Mouse (Mus musculus): ENCODE data around the gene Klk1b9. TPM values are rescaled to one million over a fixed set of nuclear protein-coding genes. Genes with fewer than 3 reads are reported as not detected.

Gene Klk1b9
- polyA plus RNA-seq (2017; shearing (Covaris generic)): 1 to 10 TPM in 1 of 2 experiments, under 1 TPM in 1; 0.31 to 2.0 TPM

GRCm38 (mm10) chr7:43975761-43976160 is at the start of gene Klk1b9:
TSS of gene Klk1b9 (plus strand) at chr7:43976061.

GRCm38 (mm10) chr7:43933440-43933839 is 42.4 kb upstream of the Klk1b9 start, which contains the start of gene Klk15:
TSS of gene Klk15 (plus strand) at chr7:43933740.

DNA sequence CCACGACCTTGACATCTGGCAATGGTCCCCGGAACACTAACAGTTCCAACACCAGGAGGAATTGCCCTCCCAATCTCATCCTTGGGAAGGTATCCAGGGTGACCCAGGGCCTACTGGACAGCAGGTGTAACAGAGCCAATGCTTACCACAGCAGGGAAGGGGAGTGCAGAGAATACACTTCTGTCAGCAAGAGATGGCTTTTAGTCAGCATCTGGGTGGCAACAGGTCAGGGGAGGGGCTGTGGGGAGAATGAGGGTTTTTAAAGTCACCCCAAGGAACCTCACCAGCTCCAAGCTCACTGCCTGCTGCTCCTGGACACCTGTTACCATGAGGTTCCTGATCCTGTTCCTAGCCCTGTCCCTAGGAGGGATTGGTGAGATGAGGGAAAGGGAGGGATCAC is 25.5 kb upstream of the Klk1b9 start, which contains the start of gene Klk1b8:
Gene Klk1b8 (plus strand): TSS at position 301 of the 400 bp plus-strand sequence.

DNA sequence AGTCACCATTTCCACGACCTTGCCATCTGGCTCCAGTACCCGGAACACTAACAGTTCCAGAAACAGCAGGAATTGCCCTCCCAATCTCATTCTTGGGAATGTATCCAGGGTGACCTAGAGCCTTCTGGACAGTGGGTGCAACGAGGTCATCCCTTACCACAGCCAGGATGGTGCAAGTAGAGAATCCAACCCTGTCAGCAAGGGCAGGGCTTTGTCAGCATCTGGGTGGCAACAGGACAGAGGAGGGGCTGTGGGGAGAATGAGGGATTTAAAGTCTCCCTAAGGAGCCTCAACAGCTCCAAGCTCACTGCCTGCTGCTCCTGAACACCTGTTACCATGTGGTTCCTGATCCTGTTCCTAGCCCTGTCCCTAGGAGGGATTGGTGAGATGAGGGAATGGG is 9.4 kb upstream of the Klk1b9 start, which contains the start of gene Klk1b1:
Gene Klk1b1 (plus strand): TSS at position 301 of the 400 bp plus-strand sequence.

DNA sequence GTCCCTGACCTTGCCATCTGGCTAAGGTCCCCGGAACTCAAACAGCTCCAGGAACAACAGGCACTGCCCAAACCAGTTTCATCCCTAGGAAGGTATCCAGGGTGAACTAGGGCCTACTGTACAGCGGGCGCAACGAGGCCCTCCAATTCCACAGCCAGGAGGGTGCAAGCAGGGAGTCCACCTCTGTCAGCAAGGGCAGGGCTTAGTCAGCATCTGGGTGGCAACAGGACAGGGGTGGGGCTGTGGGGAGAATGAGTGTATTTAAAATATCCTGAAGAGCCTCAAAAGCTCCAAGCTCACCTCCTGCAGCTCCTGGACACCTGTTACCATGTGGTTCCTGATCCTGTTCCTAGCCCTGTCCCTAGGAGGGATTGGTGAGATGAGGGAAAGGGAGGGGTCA is 19.7 kb downstream of the Klk1b9 start, which contains the start of gene Klk1b11:
Gene Klk1b11 (plus strand): TSS at position 301 of the 400 bp plus-strand sequence.

DNA sequence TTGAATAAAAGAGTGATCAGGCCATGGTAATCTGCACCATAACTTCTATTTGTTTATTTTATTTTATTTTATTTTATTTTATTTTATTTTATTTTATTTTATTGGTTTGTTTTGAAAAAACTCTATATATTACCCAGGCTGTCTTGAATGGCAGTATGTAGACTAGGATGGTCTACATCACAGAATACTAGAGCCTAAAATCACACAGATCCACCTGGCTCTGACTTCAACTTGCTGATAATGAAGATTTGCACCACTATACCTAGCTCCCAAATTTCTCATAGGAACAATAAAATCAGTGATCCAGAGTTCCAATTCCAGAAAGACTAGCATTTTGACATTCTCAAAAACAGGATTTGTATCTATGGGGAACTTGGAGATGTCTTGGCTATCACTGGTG is 36.0 kb downstream of the Klk1b9 start, which contains the start of gene Klk1b26:
Gene Klk1b26 (plus strand): TSS at position 301 of the 400 bp plus-strand sequence.

Other genes starting within 250 kb of the Klk1b9 start
- gene Klk12, start 207.2 kb upstream of the Klk1b9 start, polyA plus RNA-seq (2017; shearing (Covaris generic)): under 1 TPM in 1 of 2 experiments, not detected in 1; 0.18 TPM
- gene Klk11, start 201.5 kb upstream of the Klk1b9 start, polyA plus RNA-seq (2017; shearing (Covaris generic)): under 1 TPM in 1 of 2 experiments, not detected in 1; 0.29 TPM
- gene Klk10, start 195.0 kb upstream of the Klk1b9 start, polyA plus RNA-seq (2017; shearing (Covaris generic)): under 1 TPM in 1 of 2 experiments, not detected in 1; 0.25 TPM
- gene Klk9, start 184.2 kb upstream of the Klk1b9 start, polyA plus RNA-seq (2017; shearing (Covaris generic)): 1 to 10 TPM in 1 of 2 experiments, under 1 TPM in 1; 0.61 to 1.0 TPM
- 100 to 1,000 TPM; 133 to 264 TPM for gene Klk8, start 178.5 kb upstream of the Klk1b9 start, polyA plus RNA-seq (2017; shearing (Covaris generic))
- under 1 TPM; 0.29 to 0.38 TPM for gene Klk7, start 164.8 kb upstream of the Klk1b9 start, polyA plus RNA-seq (2017; shearing (Covaris generic))
- gene Klk6, start 151.6 kb upstream of the Klk1b9 start, polyA plus RNA-seq (2017; shearing (Covaris generic)): under 1 TPM in 1 of 2 experiments, not detected in 1; 0.37 TPM
- not detected for gene Klk5, start 134.1 kb upstream of the Klk1b9 start, polyA plus RNA-seq (2017; shearing (Covaris generic))
- not detected for gene Klk4, start 94.9 kb upstream of the Klk1b9 start, polyA plus RNA-seq (2017; shearing (Covaris generic))
- gene Klk15, start 42.3 kb upstream of the Klk1b9 start, polyA plus RNA-seq (2017; shearing (Covaris generic)): 1 to 10 TPM in 1 of 2 experiments, not detected in 1; 1.6 TPM
- not detected for gene Klk1b8, start 25.4 kb upstream of the Klk1b9 start, polyA plus RNA-seq (2017; shearing (Covaris generic))
- not detected for gene Klk1b1, start 9.3 kb upstream of the Klk1b9 start, polyA plus RNA-seq (2017; shearing (Covaris generic))
- not detected for gene Klk1b11, start 19.8 kb downstream of the Klk1b9 start, polyA plus RNA-seq (2017; shearing (Covaris generic))
- not detected for gene Klk1b26, start 36.1 kb downstream of the Klk1b9 start, polyA plus RNA-seq (2017; shearing (Covaris generic))
- 1 to 10 TPM; 1.0 to 3.3 TPM for gene Klk1b27, start 76.2 kb downstream of the Klk1b9 start, polyA plus RNA-seq (2017; shearing (Covaris generic))
- gene Klk1b21, start 126.3 kb downstream of the Klk1b9 start, polyA plus RNA-seq (2017; shearing (Covaris generic)): not detected
- not detected for gene Klk1b22, start 136.6 kb downstream of the Klk1b9 start, polyA plus RNA-seq (2017; shearing (Covaris generic))
- not detected for gene Klk1b16, start 160.7 kb downstream of the Klk1b9 start, polyA plus RNA-seq (2017; shearing (Covaris generic))
- gene Klk1b24, start 212.2 kb downstream of the Klk1b9 start, polyA plus RNA-seq (2017; shearing (Covaris generic)): not detected
- gene Klk1b3, start 222.1 kb downstream of the Klk1b9 start, polyA plus RNA-seq (2017; shearing (Covaris generic)): not detected
- gene Klk1b4, start 231.4 kb downstream of the Klk1b9 start, polyA plus RNA-seq (2017; shearing (Covaris generic)): not detected
- gene Klk1b5, start 239.9 kb downstream of the Klk1b9 start, polyA plus RNA-seq (2017; shearing (Covaris generic)): not detected
- gene Klk1, start 249.3 kb downstream of the Klk1b9 start, polyA plus RNA-seq (2017; shearing (Covaris generic)): under 1 TPM in 1 of 2 experiments, not detected in 1; 0.60 TPM